Mouse (Mus musculus) hematopoietic stem cell, adult 5-6 weeks (primary cell): ENCODE data around the gene Btn2a2. TPM values are rescaled to one million over a fixed set of nuclear protein-coding genes. Genes with fewer than 3 reads are reported as not detected.
A peak's percentile ranks its signal among the peaks of the same experiment; 100 is the strongest.

Experiments used
- ATAC-seq, 2 experiments: fragments of 125-278 bp in 1 of 2; replicated peaks in 1 of 2; 2 replicates each; pipeline ENCODE4 v1.8.0; 2016 to 2017; ENCODE audit warnings: inconsistent platforms in 2 of 2, mild to moderate bottlenecking in 2 of 2, moderate number of reproducible peaks in 2 of 2, low read depth in 1 of 2, moderate TSS enrichment in 1 of 2; ENCODE audit not compliant: low FRiP score in 2 of 2, poor library complexity in 2 of 2, severe bottlenecking in 2 of 2, insufficient read depth in 1 of 2, low TSS enrichment in 1 of 2
- total RNA-seq: library from RNA; stranded (forward); fragments of 172-1452, 232-1000 nt; gene quantifications from 2 replicates; pipeline ENCODE4 v1.2.3, GENCODE M21; 2017

Btn2a2 gene
- total RNA-seq, 1 experiment from 2014 or later, result not detected

- ATAC-seq, result peak in 1 of 2 experiments; percentile 33; a peak in 1 of 4 replicates
These were observed 15.1 kb upstream of the Btn2a2 start for GRCm38 (mm10) chr13:23503797-23504196.

- no peak for ATAC-seq
These were observed 14.3 kb upstream of the Btn2a2 start for GRCm38 (mm10) chr13:23502916-23503315.

DNA sequence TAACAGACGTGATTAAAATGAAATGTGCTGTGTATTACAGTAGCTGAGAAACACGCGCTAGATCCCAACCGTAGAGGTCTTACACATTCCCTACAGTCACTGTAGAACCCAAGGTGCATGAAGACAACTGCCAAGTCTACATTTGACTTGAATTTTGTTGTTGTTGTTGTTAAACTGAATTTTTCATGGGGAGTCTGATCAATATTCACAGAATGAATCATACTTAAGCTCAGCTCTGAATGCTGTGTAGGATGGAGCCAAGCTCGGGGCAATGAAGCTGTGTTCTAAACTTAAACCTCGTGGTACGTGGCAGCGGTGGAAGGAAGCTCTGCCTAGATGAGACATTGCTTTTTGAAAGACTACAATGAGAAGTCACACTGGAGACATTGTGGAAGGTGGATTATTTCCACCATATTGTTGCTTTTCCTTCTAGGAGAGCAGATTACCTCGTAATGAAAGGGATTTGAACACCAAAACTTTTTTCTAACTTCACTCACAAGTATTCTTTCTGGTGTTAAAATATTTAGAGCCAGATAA lies 13.4 kb upstream of the Btn2a2 start:
- no peak for ATAC-seq

GRCm38 (mm10) chr13:23501511-23501910 lies 12.9 kb upstream of the Btn2a2 start:
- no peak for ATAC-seq

- peak; percentile 42 to 43; a peak in 2 of 4 replicates for ATAC-seq
These were observed 12.0 kb upstream of the Btn2a2 start for GRCm38 (mm10) chr13:23500424-23501200.

GRCm38 (mm10) chr13:23499943-23500342 lies 11.3 kb upstream of the Btn2a2 start:
- no peak for ATAC-seq

DNA sequence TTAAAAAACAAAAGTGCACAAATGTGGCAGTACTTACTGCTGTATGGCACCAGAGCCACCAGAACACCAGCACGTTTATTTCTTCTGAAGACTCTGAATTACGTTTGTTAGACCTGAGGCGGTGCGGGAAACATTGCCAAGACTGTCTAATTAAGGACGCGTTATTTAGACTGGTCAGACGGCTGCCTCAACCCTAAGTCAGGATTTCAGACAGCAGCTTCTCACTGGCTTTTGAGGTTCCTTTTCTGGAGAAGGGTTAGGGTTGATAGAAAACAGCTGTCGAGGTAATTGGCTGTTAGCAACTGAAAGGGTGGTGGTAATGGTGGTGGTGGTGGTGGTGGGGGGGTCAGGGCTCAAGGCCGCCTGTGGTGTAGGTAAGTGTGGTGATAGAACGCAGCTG lies 10.0 kb upstream of the Btn2a2 start:
- ATAC-seq, result no peak

- ATAC-seq, result no peak
These were observed 9.1 kb upstream of the Btn2a2 start for GRCm38 (mm10) chr13:23497656-23498321.

- ATAC-seq, result no peak
These were observed 6.9 kb upstream of the Btn2a2 start for GRCm38 (mm10) chr13:23495526-23495925.

GRCm38 (mm10) chr13:23491990-23492389 lies 3.3 kb upstream of the Btn2a2 start:
- no peak for ATAC-seq

GRCm38 (mm10) chr13:23491263-23491662 lies 2.6 kb upstream of the Btn2a2 start:
- no peak for ATAC-seq

GRCm38 (mm10) chr13:23490863-23491262 lies 2.2 kb upstream of the Btn2a2 start:
- ATAC-seq, result no peak

DNA sequence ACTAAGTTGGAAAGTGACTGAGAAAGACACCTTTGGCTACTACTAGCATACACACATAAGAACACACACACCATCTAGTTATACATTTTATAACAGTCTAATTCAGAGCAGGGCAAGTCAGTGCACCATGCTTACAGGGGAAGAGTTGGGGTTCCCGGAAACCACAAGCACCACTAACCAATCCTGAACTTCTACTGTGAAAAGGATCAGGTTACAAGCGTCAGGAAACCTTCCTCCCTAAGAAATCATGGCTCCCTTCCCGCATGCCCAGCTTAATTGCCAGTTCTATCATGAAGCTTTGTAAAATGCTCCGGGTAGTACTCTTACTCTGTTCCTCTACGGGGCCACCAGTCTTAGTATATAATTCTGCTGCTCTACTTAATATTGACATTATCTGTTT lies 3.4 kb downstream of the Btn2a2 start:
- peak in 1 of 2 experiments; percentile 20; a peak in 1 of 4 replicates for ATAC-seq

DNA sequence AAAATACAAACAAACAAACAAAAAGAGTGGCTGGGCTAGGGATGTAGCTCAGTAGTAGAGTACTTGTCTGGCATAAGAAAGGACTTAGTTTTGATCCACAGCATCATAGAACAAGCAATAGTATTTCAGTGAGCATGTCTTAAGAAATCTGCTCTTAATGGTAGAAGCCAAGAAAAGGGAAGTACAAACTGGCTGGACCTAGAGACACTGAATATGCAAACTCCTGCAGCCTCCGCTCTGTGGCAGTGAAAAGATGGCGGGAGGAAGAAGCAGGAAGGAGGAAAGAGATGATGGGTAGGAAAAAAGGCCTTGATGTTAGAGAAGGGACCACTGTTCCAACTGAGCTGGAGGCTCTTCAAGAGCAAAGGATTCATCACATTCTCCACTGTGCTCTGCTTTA lies 5.5 kb downstream of the Btn2a2 start:
- ATAC-seq, result 0 out of 4 replicates have a peak, but pooled peaks of 1 of the 2 experiments have one; percentile 32

GRCm38 (mm10) chr13:23475658-23476057 lies 13.0 kb downstream of the Btn2a2 start:
- no peak for ATAC-seq

DNA sequence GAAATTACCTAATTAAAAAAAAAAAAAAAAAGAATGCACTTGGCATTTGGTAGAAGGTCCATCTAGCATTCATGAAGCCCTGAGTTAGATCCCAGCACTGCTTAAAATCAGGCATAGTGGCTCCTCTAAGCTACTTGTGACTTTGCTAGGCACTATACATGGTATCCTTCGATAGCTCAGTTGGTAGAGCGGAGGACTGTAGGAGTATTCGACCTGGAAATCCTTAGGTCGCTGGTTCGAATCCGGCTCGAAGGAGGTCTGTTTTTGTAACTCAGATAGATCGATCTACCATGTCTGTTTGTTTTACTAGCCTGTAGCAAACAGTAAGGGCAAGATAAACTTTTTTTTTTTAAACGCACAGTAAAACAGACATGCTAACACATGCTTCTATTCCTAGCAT lies 21.7 kb downstream of the Btn2a2 start:
- ATAC-seq, result peak in 1 of 2 experiments; percentile 29; a peak in 1 of 4 replicates

- ATAC-seq, result no peak
These were observed 22.4 kb downstream of the Btn2a2 start for GRCm38 (mm10) chr13:23466306-23466705.

DNA sequence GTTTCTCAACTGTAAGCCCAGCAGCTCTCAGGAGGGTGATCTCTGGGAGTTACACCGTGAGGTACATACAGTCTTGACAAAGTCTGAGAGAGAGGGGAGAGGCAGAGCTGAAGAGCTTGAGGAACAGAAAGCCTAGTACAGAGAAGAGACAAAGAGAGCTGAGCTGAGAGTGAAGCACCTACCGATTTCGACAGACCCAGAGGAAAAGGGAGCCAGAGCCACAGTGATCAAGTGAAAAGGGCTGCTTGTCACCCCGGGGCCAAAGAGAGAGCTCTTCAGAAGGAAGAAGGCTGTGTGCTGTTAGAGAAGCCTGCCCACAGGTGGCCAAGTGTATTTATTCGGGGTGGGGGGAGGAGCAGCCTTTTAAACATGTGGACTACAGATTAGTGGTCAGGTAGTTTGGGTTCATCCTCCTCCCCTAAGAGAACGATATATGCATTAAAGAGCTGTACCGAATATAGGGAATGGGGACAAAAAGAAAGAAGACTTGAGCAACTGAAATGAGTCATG lies 23.0 kb downstream of the Btn2a2 start, which contains the start of gene Btn1a1:
TSS of gene Btn1a1 (minus strand) at position 302 of the 510 bp plus-strand sequence.
- ATAC-seq, result peak in 1 of 2 experiments; percentile 8; a peak in 2 of 4 replicates
